Mouse (Mus musculus): ENCODE measurements around the gene Hoxc6. TPM values are rescaled to one million over a fixed set of nuclear protein-coding genes. Genes with fewer than 3 reads are reported as not detected.
A peak's percentile ranks its signal among the peaks of the same experiment; 100 is the strongest.

The Hoxc6 gene
- 23.4 and 35.1 TPM in 2 replicates for polyA plus RNA-seq (2015; fragmentation: Nextera tagmentation; extraction: Ambion mirVana)

GRCm38 (mm10) chr15:102997939-102998355, at the start of gene Hoxc6:
TSS of gene Hoxc6 (plus strand) at chr15:102998257.
- ATAC-seq (ENCODE audit: low FRiP score): peak; percentile 46; the same call in 1 of the 2 replicates
- H3K27me3 ChIP-seq (replicated peaks): 0 out of 2 replicates have a peak, but pooled peaks cover 2% of the 10 kb centered on the region
- H3K27ac ChIP-seq (replicated peaks): peak within 1 kb of the TSS; percentile 98
- peak within 1 kb of the TSS; percentile 51 for H3K4me3 ChIP-seq (replicated peaks)
- H3K9me3 ChIP-seq (replicated peaks): no peaks in the 10 kb centered on the region
- under 1% methylated on average over 19 of the region's 19 CpGs for WGBS
- peak within 1 kb of the TSS; percentile 83 for H3K9ac ChIP-seq (replicated peaks)
- H3K36me3 ChIP-seq: no peaks in the 10 kb centered on the region
- H3K4me1 ChIP-seq: peaks cover 83% of the 10 kb centered on the region
- H3K4me2 ChIP-seq: peak within 1 kb of the TSS; percentile 72

GRCm38 (mm10) chr15:102948842-102949241, 49.2 kb upstream of the Hoxc6 start:
- H3K27ac ChIP-seq (replicated peaks): peak overlapping the region; percentile 80
- ATAC-seq (ENCODE audit: low FRiP score): no peak
- H3K4me2 ChIP-seq: peak overlapping the region; percentile 41
- H3K4me1 ChIP-seq: no peaks in the 10 kb centered on the region
- 8% methylated on average over 2 of the region's 2 CpGs for WGBS
- peak overlapping the region; percentile 24 for H3K4me3 ChIP-seq (replicated peaks)
- no peak overlapping the region for H3K9ac ChIP-seq (replicated peaks)
- H3K36me3 ChIP-seq: no peaks in the 10 kb centered on the region
- peaks cover 89% of the 10 kb centered on the region for H3K27me3 ChIP-seq (replicated peaks)
- H3K9me3 ChIP-seq (replicated peaks): no peaks in the 10 kb centered on the region

- H3K4me1 ChIP-seq: no peaks in the 10 kb centered on the region
- H3K9ac ChIP-seq (replicated peaks): 0 out of 2 replicates have a peak overlapping the region, but pooled peaks have one; percentile 6
- WGBS: 2% methylated on average over 20 of the region's 20 CpGs
- H3K27me3 ChIP-seq (replicated peaks): peaks cover 81% of the 10 kb centered on the region
- H3K36me3 ChIP-seq: no peaks in the 10 kb centered on the region
- H3K4me2 ChIP-seq: peak overlapping the region; percentile 41
- peak overlapping the region; percentile 24 for H3K4me3 ChIP-seq (replicated peaks)
- ATAC-seq (ENCODE audit: low FRiP score): no peak
- H3K9me3 ChIP-seq (replicated peaks): no peaks in the 10 kb centered on the region
- H3K27ac ChIP-seq (replicated peaks): peak overlapping the region; percentile 80
Measured at GRCm38 (mm10) chr15:102949696-102950095, 48.4 kb upstream of the Hoxc6 start.

GRCm38 (mm10) chr15:102950877-102951276, 47.2 kb upstream of the Hoxc6 start:
- Histone ChIP-seq H3K27ac (replicated peaks) (peak overlapping the region; percentile 60), H3K4me1 (0 out of 2 replicates have a peak, but pooled peaks cover 5% of the 10 kb centered on the region), H3K36me3 (no peaks in the 10 kb centered on the region), H3K9me3 (replicated peaks) (no peaks in the 10 kb centered on the region), H3K27me3 (replicated peaks) (peaks cover 71% of the 10 kb centered on the region), H3K4me3 (replicated peaks) (peak overlapping the region; percentile 23), H3K4me2 (peak overlapping the region; percentile 41), H3K9ac (replicated peaks) (peak overlapping the region; percentile 20; the same call in 1 of the 2 replicates)
- 9% methylated on average over 2 of the region's 2 CpGs for WGBS
- ATAC-seq (ENCODE audit: low FRiP score): no peak

DNA sequence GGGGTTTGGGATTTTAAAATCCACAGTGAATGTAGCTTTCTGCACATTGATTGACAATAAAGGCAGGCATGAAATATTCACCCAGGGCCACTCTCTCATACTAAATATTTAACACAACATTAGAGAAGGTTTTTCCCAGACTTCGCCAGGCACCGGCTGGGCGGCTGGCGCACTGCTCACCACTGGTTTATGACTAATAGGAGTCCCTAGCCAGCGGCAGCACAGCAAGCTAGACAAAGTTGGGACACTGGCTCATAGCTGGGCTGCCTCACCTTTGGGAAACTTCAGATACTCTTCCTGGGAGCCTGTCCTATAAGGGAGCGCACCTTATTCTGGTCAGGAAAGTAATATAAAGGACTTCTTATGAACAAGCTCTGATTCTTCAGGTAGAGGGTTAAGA, 44.5 kb upstream of the Hoxc6 start:
- peak overlapping the region; percentile 51 for H3K4me2 ChIP-seq

GRCm38 (mm10) chr15:102954192-102955006, 43.7 kb upstream of the Hoxc6 start, which contains the start of gene Hoxc11:
TSS of gene Hoxc11 (plus strand) at chr15:102954427.
- Histone ChIP-seq H3K4me2 (peak within 1 kb of the TSS; percentile 51), H3K27ac (replicated peaks) (peak within 1 kb of the TSS; percentile 77), H3K27me3 (replicated peaks) (peaks cover 66% of the 10 kb centered on the region), H3K4me3 (replicated peaks) (peak within 1 kb of the TSS; percentile 43), H3K9ac (replicated peaks) (peak within 1 kb of the TSS; percentile 59), H3K36me3 (no peaks in the 10 kb centered on the region), H3K9me3 (replicated peaks) (no peaks in the 10 kb centered on the region), H3K4me1 (0 out of 2 replicates have a peak, but pooled peaks cover 9% of the 10 kb centered on the region)
- WGBS: under 1% methylated on average over 57 of the region's 57 CpGs
- ATAC-seq (ENCODE audit: low FRiP score): peak; percentile 29; the same call in 1 of the 2 replicates

More for the DNA sequence above, 44.5 kb upstream of the Hoxc6 start:
- no peaks in the 10 kb centered on the region for H3K36me3 ChIP-seq
- 0 out of 2 replicates have a peak overlapping the region, but pooled peaks have one; percentile 14 for H3K9ac ChIP-seq (replicated peaks)
- peak overlapping the region; percentile 43 for H3K4me3 ChIP-seq (replicated peaks)
- 6% methylated on average over 6 of the region's 6 CpGs for WGBS
- H3K4me1 ChIP-seq: 0 out of 2 replicates have a peak, but pooled peaks cover 9% of the 10 kb centered on the region
- no peaks in the 10 kb centered on the region for H3K9me3 ChIP-seq (replicated peaks)
- ATAC-seq (ENCODE audit: low FRiP score): no peak
- peaks cover 68% of the 10 kb centered on the region for H3K27me3 ChIP-seq (replicated peaks)
- peak overlapping the region; percentile 77 for H3K27ac ChIP-seq (replicated peaks)

- WGBS: under 1% methylated on average over 28 of the region's 28 CpGs
- ATAC-seq (ENCODE audit: low FRiP score): no peak
- peak overlapping the region; percentile 59 for H3K9ac ChIP-seq (replicated peaks)
Measured at GRCm38 (mm10) chr15:102955007-102955382, 43.1 kb upstream of the Hoxc6 start.

GRCm38 (mm10) chr15:102955833-102956640, 42.0 kb upstream of the Hoxc6 start:
- H3K9ac ChIP-seq (replicated peaks): peak overlapping the region; percentile 43
- 2% methylated on average over 40 of the region's 40 CpGs for WGBS
- H3K36me3 ChIP-seq: no peaks in the 10 kb centered on the region
- peak overlapping the region; percentile 43 for H3K4me3 ChIP-seq (replicated peaks)
- H3K4me2 ChIP-seq: peak overlapping the region; percentile 51
- peaks cover 15% of the 10 kb centered on the region for H3K4me1 ChIP-seq
- peak overlapping the region; percentile 77 for H3K27ac ChIP-seq (replicated peaks)
- H3K27me3 ChIP-seq (replicated peaks): peaks cover 71% of the 10 kb centered on the region
- H3K9me3 ChIP-seq (replicated peaks): no peaks in the 10 kb centered on the region
- no peak for ATAC-seq (ENCODE audit: low FRiP score)

More at GRCm38 (mm10) chr15:102955007-102955382, 43.1 kb upstream of the Hoxc6 start:
- peak overlapping the region; percentile 51 for H3K4me2 ChIP-seq
- no peaks in the 10 kb centered on the region for H3K36me3 ChIP-seq
- peaks cover 10% of the 10 kb centered on the region for H3K4me1 ChIP-seq
- H3K4me3 ChIP-seq (replicated peaks): peak overlapping the region; percentile 43
- no peaks in the 10 kb centered on the region for H3K9me3 ChIP-seq (replicated peaks)
- peak overlapping the region; percentile 77 for H3K27ac ChIP-seq (replicated peaks)
- peaks cover 69% of the 10 kb centered on the region for H3K27me3 ChIP-seq (replicated peaks)

- H3K4me2 ChIP-seq: peak overlapping the region; percentile 51
- peak overlapping the region; percentile 77; the same call in 1 of the 2 replicates for H3K27ac ChIP-seq (replicated peaks)
- WGBS: 4% methylated on average over 12 of the region's 12 CpGs
- peak overlapping the region; percentile 43 for H3K4me3 ChIP-seq (replicated peaks)
- H3K36me3 ChIP-seq: no peaks in the 10 kb centered on the region
- peak overlapping the region; percentile 8; the same call in 1 of the 2 replicates for H3K9ac ChIP-seq (replicated peaks)
- H3K9me3 ChIP-seq (replicated peaks): no peaks in the 10 kb centered on the region
- H3K4me1 ChIP-seq: peaks cover 15% of the 10 kb centered on the region
- H3K27me3 ChIP-seq (replicated peaks): peaks cover 70% of the 10 kb centered on the region
- no peak for ATAC-seq (ENCODE audit: low FRiP score)
Measured at GRCm38 (mm10) chr15:102956906-102957305, 41.2 kb upstream of the Hoxc6 start.

- 0 out of 2 replicates have a peak overlapping the region, but pooled peaks have one; percentile 5 for H3K9ac ChIP-seq (replicated peaks)
- peaks cover 63% of the 10 kb centered on the region for H3K27me3 ChIP-seq (replicated peaks)
- no peaks in the 10 kb centered on the region for H3K36me3 ChIP-seq
- peaks cover 27% of the 10 kb centered on the region for H3K4me1 ChIP-seq
- peak overlapping the region; percentile 65 for H3K27ac ChIP-seq (replicated peaks)
- H3K4me3 ChIP-seq (replicated peaks): peak overlapping the region; percentile 10
- 2% methylated on average over 13 of the region's 13 CpGs for WGBS
- ATAC-seq (ENCODE audit: low FRiP score): no peak
- peak overlapping the region; percentile 43 for H3K4me2 ChIP-seq
- no peaks in the 10 kb centered on the region for H3K9me3 ChIP-seq (replicated peaks)
Measured at GRCm38 (mm10) chr15:102959663-102960191, 38.3 kb upstream of the Hoxc6 start.

DNA sequence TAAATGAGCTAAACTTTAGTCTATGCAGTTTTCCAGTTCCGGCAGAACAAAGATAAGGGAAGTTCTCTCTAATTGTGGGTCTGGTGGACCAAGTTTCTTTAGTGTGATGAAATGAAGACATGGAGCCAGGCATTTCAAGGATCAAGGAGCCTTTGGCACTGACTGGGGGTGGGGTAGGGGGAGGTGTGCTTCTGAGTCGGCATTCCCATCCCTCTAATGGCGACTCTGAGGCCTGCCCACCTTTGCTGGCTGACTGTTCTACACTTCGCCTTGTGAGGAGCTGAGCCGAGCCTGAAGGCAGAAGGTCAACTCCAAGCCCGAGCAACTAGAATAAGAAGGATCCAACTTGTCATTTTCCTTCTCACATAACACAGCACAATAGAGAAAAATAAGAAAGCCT, 36.3 kb upstream of the Hoxc6 start:
- H3K4me2 ChIP-seq: peak overlapping the region; percentile 31
- ATAC-seq (ENCODE audit: low FRiP score): no peak
- no peaks in the 10 kb centered on the region for H3K9me3 ChIP-seq (replicated peaks)
- peaks cover 70% of the 10 kb centered on the region for H3K27me3 ChIP-seq (replicated peaks)
- H3K9ac ChIP-seq (replicated peaks): no peak overlapping the region
- H3K4me1 ChIP-seq: peaks cover 28% of the 10 kb centered on the region
- H3K27ac ChIP-seq (replicated peaks): peak overlapping the region; percentile 48
- H3K4me3 ChIP-seq (replicated peaks): no peak overlapping the region
- no peaks in the 10 kb centered on the region for H3K36me3 ChIP-seq
- WGBS: 8% methylated on average over 6 of the region's 6 CpGs

All from neural tube, embryonic 15.5 days (tissue).